Mouse (Mus musculus): ENCODE results near the gene 1110008P14Rik.

The 1110008P14Rik gene

DNA sequence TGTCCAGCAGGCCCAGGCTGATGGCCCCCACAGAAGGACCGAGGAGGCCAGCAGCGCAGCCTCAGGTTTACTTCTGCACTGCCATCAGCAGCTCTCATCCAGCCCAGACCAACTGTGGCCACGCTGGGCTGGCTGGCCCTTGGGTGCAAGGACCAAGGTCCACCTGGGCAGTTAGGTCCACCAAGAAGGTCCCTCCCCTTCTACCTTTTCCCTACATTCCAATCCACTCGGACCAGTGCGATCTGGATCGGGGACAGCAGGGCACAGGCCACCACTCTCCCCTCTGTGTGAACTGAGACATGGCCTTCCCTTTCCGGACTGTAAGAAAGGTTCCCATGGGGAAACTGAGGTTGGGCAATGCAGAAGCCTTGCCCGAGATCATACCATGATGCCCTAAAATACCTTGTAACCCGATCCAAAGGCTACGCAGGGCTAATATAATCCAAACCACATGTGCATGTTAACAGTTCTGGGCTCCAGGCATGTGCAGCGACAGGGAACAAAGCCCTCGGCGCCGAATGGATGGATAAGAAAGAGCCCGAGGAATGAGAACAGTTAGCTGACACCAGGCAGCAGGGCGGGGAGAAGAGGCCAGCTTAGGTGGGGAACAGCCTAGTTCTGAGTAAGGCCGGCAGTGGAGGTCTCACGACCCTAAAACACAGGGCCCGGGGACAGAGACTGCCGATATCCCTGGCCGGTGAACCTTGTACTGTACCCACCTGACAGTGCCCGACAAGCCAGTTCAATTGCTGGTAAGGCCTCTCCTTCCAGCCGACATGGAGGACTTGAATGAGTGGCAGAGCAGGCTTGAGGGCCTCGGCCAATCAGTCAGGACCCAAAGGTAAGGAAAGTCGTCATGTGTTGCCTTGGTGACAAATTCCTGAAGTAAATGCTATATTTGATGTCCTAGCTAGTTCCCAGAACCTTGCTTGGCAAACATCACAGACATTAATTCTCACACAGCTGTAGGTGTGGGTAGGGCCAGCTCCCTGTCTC lies 27.0 kb upstream of the 1110008P14Rik start:
- DNase-seq (ENCODE audit: low spot score in 2 of 2) = no peak

DNA sequence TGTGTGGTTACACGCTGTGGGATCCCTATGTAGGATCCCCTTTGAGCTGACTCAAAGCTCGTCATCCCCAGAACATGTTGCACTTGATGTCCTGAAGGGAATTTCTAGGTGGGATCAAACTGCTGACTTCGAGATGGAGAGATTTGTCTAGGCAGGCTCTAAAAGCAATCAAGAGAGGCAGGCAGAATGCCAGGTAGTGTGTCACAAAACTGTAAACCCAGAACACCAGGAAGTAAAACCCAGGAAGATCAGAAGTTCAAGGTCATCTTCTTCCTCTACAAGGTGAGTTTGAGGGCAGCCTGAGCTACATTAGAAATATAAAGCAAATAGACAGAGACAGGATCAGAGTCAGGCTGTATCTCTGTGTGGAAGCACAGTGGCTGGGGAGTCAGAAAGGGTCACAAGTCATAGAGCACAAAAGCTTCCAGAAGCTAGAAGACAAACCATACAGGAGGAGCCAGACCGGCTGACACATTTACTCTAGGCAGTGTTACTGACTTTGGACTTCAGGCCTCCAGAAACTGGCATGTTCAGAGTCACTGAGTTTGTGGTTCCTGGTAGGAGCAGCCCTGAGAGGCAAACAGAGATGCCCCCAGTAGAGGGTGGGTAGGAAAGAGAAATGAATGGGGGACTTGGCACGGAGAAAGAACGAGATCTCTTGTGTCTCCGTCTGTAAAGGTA lies 25.5 kb upstream of the 1110008P14Rik start:
- no peak for DNase-seq (ENCODE audit: low spot score in 2 of 2)

DNA sequence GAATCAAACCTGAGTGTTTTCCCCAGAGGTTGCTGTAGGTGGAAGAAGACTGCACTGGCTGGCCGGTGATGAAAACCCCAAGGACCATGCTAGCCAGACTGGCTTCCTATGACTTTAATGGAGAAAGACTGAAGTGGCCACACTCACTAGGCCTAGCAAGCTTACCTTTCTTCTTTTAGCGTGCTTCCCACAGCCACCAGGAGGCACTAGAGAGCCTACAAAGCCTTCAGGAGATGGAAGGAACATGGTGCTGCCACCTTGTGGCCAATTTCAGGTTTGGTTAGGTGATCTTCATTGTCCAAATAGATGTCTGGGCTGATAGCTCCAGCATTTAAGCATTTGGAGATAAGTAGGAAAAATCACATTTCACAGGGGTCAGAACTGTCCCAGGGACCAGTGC lies 22.9 kb upstream of the 1110008P14Rik start:
- DNase-seq (ENCODE audit: low spot score in 2 of 2) = peak; percentile 85 to 86

DNA sequence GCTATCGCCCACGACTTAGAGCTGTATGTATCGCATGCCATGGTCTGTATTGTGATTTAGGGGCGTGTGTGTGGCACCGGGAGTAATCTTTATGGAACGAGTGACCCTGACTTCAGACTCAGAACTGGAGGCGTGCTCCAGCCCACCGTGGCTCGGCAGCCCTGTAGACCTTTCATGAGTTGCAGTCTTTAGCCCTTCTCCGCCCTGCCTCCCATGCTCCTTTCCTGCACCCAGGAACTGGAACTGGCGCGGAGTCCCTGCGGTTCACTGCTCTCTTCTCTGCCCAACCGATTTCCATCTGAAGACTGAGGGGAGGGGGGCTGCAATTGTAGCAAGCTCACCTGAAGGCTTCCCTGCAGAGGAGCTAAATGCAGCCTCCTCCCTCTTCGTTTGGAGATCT lies 15.0 kb upstream of the 1110008P14Rik start:
- no peak for DNase-seq (ENCODE audit: low spot score in 2 of 2)

DNA sequence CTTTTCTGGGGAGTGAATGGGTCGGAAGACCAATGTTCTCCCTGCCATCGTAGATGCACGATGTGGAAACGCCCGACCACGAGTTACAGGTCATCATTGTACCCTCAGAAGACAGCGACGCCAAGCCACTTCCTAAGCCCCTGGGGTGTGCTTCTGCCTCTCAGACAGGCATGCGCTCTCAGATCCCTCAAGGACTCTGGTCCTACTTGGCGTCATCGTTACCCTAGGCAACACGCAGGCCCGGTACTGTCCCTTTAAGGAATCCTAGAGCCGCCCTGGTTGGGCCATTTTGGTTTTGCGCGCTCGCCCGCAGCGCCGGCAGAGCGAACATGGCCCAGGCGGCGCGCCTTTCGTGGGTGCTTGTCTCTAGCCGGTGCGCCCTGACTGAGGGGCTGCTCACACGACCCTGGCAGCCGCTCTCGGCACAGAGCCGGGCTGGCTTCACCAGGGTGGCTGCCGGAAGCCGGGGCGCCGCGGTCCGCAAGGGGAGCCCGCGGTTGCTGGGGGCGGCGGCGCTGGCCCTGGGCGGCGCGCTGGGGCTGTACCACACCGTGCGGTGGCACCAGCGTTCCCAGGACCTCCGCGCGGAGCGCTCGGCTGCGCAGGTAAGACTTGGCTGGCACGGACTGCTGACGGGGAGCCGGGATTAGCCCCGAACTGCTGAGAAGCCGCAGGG lies 14.3 kb upstream of the 1110008P14Rik start:
- DNase-seq (ENCODE audit: low spot score in 2 of 2) = peak; percentile 93 to 94

DNA sequence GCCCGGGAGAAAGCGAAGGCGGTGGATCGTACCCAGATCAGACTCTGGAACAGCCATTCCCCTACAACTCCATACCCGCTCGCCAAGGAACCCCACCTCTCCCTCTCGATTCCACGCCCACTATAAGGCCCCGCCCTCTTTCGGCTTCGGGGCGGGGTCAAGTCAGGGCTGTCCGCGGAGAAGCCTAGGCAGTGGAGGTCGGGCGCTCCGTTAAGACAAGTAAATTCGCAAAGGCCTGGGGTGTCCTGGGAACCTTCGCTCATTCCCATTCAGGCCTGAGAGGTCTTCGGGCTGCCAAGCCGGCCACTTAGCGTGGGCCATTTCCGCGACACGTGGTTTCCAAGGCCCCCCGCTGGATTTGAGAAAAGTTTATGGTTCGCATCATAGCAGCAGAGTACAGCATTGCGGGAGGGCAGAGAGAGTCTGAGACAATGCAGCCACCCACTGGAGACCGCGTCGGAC lies 13.8 kb upstream of the 1110008P14Rik start, which contains the start of gene Ptges2:
Ptges2 (plus strand) TSS at position 413 of the 462 bp plus-strand sequence.
- peak; percentile 84 to 85 for DNase-seq (ENCODE audit: low spot score in 2 of 2)

DNA sequence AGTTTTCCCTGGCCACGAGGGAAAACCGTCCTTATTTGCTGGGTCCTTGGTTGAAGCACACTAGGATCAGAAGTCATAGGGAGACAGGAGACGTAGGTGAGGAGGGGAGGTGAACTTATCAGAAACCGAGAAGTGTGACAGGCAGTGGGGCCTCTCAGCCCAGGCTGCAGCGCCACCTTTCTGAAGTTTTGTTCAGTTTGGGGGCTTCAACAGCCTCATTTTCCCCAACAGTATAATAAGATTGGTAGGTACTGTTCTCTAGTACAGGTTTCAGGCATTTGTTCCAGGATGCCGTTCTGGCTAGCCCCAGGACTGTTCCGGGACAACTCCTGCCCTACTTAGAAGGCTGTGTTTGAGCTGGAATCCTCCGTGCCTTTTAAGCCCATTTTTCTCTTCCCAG lies 13.2 kb upstream of the 1110008P14Rik start:
- no peak for DNase-seq (ENCODE audit: low spot score in 2 of 2)

DNA sequence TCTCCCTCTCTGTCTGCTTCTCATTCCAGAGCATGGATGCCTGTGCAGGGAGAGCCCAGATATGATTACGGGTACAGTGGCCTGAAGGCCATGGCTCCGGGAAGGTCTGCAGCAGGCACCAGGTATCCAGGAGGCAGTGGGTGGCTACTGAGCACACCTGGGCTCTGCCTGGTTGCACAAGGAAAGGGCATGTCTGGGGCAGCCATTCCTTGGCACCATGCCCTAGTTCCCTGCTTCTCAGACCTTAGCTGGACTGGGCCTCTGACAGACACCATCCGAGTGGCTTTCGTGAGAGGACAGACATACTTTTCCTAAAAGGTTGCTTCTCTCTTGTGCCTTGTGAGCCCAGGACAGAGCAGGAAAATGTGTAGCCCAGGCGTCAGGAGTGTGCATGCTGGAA lies 10.3 kb upstream of the 1110008P14Rik start:
- DNase-seq (ENCODE audit: low spot score in 2 of 2) = no peak

DNA sequence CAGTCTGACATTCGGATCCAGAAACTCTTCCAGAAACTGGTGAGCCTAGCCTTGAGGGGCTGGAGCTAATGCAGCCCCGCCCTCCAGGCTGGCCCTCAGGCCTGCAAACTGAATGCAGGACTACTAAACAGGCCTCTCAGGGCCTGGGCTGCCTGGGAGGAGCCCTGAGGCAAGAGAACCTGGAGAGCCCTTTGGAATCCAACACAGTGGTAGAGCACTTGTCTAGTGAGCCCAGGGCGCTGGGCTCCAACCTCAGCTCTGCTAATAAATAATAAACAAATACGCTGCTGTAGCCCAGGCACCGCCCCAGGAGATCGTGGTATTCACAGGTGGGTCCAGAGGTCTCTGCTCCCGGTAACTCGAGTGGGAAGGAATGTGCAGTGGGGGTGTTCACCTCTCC lies 9.1 kb upstream of the 1110008P14Rik start:
- DNase-seq (ENCODE audit: low spot score in 2 of 2) = no peak

DNA sequence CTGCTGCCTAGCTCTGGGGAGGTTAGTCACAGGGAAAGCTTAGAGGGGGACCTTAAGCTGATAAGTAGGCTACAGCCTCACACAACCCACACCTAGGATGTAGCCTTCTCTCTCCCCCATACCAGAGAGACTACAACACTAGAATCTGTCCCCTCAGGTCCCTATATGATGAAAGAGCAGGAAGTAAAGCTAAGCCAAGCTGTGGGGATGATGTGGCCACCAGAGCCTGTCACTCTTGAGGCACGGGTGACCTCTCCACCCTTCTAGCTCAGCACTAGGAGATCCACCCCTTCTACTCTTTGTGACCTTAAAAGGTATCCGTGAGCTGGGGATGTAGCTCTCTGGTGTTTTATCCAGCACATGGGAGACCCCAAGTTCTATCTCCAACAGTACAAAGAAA lies 7.4 kb upstream of the 1110008P14Rik start:
- no peak for DNase-seq (ENCODE audit: low spot score in 2 of 2)

DNA sequence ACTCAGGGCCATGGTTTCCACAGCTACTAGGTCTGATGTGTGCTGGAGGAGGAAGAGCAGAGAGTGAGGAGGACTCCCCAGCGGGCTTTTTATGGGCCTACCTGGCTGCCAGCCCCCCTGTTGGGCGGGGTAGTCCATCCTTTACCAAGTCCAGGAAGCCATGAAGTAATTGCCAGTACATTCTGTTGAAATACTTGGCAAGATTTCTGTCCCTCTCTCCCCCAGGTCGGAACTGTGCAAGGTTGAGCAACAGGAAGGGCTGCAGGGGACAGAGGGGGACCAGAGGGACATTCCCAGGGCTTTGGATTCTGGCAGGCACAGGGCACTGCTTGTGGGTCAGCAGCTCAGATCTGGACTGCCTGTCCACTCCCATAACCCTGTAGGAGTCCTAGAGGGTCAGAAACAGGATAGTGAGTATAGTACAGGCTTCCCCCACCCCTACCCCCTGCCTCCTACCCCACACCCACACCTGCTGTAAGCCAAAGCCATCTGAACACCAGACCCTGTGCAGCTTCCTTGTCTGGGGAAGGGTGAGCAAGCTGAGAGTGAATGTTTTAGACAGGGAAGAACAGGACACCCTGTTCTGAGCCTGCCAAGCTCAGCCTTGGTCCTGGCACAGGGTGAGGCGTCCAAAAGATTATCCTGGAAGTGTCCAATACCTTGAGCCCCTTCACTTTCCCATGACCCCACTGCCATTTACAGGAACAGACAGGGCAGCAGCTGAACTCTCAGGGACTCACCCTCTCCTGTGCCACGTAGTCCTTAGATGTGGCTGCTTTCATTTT lies 6.2 kb upstream of the 1110008P14Rik start, which contains the start of gene Lcn2:
Lcn2 (minus strand) TSS at position 547 of the 785 bp plus-strand sequence.
- no peak for DNase-seq (ENCODE audit: low spot score in 2 of 2)

DNA sequence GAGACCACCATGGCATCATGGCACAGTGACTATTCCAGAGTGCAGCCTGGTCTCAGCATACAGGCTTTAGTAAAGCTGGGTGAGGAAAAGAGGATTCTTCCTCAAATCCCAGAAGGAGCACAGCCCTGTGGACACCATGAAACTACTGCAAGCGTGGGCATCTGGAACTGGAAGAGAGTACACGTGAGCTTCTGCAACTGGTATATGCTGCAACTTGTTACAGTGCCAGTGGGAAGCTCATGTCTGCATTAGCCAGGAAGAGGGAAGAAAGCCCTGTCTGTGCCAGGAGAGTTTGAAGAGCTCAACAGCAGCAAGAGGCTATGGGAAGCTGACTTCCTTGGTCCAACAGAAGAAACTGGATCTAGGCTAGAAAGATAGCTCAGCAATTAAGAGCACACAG lies 951 bp upstream of the 1110008P14Rik start:
- no peak for DNase-seq (ENCODE audit: low spot score in 2 of 2)

DNA sequence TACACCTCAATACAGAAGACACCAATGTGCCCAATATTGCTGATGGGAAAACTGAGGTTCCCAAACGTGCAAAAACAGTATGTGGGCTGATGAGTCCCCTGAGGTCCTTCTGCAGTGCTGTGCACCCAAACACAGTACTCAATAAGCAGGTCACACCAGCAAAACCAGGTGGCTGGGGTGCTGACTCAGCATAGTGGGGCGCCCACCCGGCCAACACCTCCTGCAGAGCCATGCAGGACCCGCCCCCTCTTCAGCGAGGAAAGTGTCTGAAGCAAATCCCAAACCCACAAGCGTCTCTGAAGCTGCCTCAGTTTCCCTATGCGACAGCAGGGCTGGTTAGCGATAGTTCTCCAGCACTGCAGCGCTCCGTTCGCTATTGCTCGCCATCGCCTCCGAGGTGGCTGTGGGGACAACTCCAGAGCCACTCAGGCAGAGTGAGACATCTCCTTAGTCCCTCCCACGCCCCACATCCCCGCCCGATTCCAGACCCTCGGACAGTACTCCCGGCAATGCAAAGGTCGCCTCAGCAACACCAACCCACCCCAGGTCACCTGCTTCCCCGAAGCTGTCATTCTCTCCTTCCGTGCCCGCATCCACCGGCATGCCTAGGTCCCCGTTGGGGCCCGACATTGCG lies 480 bp downstream of the 1110008P14Rik start:
- no peak for DNase-seq (ENCODE audit: low spot score in 2 of 2)

DNA sequence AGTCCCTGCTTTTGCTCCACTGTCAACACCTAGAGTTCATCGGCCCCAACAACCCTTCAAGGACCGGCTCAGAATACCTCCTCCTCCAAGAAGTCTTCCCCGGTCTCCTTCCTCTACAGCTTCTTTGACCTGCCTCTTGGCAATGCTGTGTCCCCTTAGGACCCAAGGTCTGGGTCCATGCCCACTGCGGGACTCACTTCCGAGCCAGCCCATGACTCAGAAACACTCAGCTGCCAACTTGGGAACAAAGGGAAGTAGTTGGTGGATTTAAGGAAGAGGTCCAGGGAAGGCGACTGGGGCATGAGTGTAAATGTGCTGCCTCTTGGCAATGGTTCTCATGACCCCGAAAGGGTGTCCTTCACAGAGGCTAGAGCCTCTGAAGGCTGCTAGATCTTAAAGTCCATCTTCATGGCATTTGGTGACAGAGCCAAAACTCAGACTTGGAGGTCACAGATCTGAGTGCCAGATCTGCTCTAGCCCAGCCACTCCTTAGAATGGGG lies 1.7 kb downstream of the 1110008P14Rik start:
- no peak for DNase-seq (ENCODE audit: low spot score in 2 of 2)

DNA sequence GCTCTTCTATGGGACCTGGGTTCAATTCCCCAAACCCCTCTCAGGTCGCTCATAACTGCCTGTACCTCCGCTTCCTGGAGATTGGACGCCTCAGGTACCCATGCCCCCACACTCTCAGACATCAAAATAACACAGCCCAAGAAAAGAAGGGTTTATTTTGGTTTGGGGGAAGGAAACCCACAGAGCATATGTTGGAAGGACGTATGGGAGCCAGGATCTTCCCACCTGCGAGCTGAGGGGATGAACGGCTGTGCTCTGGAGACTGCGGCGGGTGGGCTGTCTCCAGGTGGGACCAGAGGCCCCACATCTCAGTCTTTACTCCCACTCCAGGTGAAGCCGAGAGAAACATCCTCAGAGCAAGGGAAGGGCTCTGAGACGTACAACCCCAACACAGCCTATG lies 4.8 kb downstream of the 1110008P14Rik start:
- DNase-seq (ENCODE audit: low spot score in 2 of 2) = no peak

DNA sequence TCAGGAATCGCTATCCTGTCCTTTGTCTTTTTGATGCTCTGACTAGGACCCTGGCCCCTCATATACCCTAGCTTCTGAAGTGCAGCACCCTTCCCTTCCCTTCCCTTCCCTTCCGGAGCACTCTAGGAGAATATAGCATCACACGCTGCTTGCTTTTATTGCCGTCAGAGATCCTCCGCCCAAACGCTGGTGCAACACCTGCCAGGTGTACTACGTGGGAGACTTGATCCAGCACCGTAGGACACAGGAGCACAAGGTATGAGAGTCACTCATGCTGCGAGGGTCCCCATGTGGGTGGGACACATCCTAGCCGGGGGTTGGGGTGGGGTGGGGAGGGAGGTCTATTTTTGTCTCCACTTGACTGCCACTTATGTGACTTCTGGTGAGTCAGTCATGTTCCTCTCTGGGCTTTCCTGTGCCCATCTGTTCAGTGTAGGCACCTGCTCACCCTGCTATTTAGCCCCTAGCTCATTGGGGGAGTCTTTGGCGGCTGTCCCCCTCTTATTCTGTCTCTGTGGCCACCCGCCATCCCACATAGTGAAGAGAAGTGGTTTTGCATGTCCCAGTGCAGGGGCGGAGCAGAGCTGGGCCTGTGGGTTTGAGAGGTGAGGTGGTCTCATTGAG lies 6.3 kb downstream of the 1110008P14Rik start:
- peak; percentile 44 to 63 for DNase-seq (ENCODE audit: low spot score in 2 of 2)

DNA sequence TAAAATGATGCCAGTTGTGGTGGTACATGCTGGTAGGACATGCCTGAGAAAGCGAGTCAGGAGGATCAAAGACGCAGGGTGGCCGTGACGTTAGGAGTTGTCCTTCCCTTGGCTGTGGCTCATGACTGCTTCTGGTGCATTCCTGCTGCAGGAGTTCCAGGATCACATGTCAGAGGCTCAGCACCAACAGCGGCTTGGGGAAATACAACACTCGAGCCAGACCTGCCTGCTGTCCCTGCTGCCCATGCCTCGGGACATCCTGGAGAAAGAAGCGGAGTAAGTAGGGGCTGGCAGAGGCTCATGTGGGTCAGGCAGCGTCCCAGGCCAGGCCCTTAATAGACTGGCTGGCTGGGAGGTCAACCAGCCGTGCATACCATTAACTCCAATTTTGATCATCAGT lies 7.5 kb downstream of the 1110008P14Rik start:
- DNase-seq (ENCODE audit: low spot score in 2 of 2) = no peak

DNA sequence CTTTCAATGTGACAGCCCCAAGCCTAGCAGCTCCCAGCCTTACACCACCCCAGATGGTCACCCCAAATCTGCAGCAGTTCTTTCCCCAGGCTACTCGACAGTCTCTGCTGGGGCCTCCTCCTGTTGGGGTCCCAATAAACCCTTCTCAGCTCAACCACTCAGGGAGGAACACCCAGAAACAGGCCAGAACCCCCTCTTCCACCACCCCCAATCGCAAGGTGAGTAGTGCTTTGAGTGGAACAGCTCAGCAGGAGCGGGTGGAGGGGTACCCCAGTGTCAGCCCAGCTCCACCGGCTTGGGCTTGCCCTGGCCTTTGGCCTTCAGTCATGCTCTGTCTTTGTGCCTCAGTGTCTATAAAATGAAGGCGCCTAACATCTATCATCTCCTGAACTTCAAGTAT lies 14.4 kb downstream of the 1110008P14Rik start:
- DNase-seq (ENCODE audit: low spot score in 2 of 2) = no peak

DNA sequence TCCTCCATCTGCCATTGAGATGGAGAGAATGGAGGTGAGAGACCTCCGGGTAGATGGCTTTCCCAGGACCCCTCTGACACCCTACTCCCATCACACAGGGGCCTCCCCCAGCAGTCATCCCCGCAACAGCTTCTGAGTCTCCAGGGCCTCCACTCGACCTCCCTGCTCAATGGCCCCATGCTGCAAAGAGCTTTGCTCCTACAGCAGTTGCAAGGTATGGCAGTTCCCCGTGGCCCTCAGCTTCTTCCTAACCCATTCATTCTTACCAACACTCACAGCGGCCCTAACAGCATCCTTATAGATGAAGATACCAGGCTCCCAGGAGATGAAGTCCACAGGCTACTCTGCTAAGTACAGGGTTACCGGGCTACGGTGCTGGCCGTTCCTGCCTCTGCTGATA lies 17.6 kb downstream of the 1110008P14Rik start:
- no peak for DNase-seq (ENCODE audit: low spot score in 2 of 2)
